Mouse (Mus musculus): Measurements from ENCODE around the gene Pnmal1. TPM values are rescaled to one million over a fixed set of nuclear protein-coding genes. Genes with fewer than 3 reads are reported as not detected.

Pnmal1 gene
- polyA plus RNA-seq, 1 experiment from 2014 or later, result 0.09 TPM

DNA sequence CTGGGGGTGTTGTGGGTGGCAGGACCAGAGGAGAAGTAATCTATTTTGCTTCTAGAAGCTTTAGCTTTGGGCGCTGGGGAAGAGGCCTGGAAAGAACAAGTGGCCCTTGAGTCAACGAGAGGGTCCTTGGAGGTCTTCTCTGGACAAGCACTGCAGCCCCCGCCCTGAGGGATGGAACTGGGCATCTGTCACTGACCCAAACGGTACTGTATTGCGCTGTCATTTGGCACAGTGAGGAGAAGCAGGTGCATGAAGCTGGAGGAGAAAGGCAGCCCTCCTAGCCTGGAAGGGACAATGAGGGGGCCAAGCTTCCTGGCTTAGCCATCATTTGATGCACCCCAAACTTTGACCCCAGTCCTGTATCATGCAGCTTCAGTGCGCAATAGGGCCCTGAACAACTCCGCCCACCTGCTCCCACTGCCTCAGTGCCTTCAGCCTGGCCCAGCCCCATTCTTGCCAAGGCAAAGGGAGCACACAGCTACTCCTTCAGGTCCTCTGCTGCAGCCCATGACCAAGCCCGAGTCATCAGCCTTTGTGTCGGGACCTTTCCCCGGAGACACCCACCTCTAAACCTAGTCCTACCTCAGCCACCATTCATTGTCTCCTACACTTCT lies 37.0 kb upstream of the Pnmal1 start:
- peaks cover 35% of the 10 kb centered on the region for H3K4me1 ChIP-seq (ENCODE audit: control insufficient read depth, insufficient read depth, low read length)
- no peaks in the 10 kb centered on the region for H3K27me3 ChIP-seq (ENCODE audit: control insufficient read depth, insufficient read depth, low read length)
- 42% methylated on average over 10 of the region's 10 CpGs for WGBS
- no peaks in the 10 kb centered on the region for H3K9me3 ChIP-seq (replicated peaks; ENCODE audit: control insufficient read depth, low read length)
- peak overlapping the region; percentile 96 for H3K4me2 ChIP-seq (ENCODE audit: low read depth, low read length)
- peak overlapping the region; percentile 76 for H3K4me3 ChIP-seq (ENCODE audit: low read length)
- peak overlapping the region; percentile 96 for H3K27ac ChIP-seq (ENCODE audit: low read length)
- no peak for ATAC-seq (replicated peaks; ENCODE audit: extremely low read depth, insufficient read depth, low FRiP score)
- H3K36me3 ChIP-seq (ENCODE audit: control insufficient read depth, insufficient read depth), result peaks cover 12% of the 10 kb centered on the region
- peak overlapping the region; percentile 95 for H3K9ac ChIP-seq (ENCODE audit: low read length)

DNA sequence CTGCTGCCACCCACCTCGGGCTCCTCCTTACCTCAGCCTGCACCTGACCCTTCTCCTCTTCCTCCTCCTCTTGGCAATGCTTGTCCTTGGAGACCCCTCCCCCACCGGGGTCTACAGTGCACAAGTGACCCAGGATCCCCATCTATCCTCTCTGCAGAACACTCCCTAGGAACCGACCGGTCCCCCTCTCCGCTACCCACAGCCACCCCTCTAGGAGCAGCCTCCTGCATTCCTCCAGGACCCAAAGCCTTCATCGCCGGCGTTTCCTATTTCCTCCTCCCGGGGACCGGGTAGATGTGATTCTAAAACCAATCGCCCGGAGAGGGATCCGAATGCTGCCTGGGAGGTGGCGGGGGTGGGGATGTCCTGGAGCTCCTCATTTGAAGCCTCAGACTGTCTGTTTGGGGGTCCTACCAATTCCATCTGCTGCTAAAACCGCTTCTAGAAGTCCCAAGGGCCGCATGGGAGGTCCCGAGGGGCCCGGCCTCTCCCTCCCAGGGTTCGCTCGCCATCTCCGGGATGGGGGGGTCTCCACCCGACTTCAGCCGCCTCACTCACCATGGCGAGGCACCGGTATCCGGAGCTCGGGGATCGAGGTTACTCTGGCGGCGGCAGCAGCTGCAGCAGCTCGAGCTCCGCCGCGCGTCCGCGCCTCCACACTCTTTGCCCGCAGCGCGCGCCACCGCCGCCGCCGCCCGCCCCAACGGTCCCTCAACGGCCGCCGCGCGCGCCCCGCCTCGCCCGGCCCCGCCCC lies 36.0 kb upstream of the Pnmal1 start:
- H3K36me3 ChIP-seq (ENCODE audit: control insufficient read depth, insufficient read depth), result peaks cover 4% of the 10 kb centered on the region
- H3K9me3 ChIP-seq (replicated peaks; ENCODE audit: control insufficient read depth, low read length), result no peaks in the 10 kb centered on the region
- H3K4me3 ChIP-seq (ENCODE audit: low read length), result peak overlapping the region; percentile 76
- WGBS, result under 1% methylated on average over 51 of the region's 57 CpGs
- ATAC-seq (replicated peaks; ENCODE audit: extremely low read depth, insufficient read depth, low FRiP score), result peak; percentile 0; the same call in 1 of the 2 replicates
- H3K27me3 ChIP-seq (ENCODE audit: control insufficient read depth, insufficient read depth, low read length), result no peaks in the 10 kb centered on the region
- peak overlapping the region; percentile 96 for H3K4me2 ChIP-seq (ENCODE audit: low read depth, low read length)
- H3K9ac ChIP-seq (ENCODE audit: low read length), result peak overlapping the region; percentile 95
- H3K27ac ChIP-seq (ENCODE audit: low read length), result peak overlapping the region; percentile 96
- H3K4me1 ChIP-seq (ENCODE audit: control insufficient read depth, insufficient read depth, low read length), result peaks cover 35% of the 10 kb centered on the region

DNA sequence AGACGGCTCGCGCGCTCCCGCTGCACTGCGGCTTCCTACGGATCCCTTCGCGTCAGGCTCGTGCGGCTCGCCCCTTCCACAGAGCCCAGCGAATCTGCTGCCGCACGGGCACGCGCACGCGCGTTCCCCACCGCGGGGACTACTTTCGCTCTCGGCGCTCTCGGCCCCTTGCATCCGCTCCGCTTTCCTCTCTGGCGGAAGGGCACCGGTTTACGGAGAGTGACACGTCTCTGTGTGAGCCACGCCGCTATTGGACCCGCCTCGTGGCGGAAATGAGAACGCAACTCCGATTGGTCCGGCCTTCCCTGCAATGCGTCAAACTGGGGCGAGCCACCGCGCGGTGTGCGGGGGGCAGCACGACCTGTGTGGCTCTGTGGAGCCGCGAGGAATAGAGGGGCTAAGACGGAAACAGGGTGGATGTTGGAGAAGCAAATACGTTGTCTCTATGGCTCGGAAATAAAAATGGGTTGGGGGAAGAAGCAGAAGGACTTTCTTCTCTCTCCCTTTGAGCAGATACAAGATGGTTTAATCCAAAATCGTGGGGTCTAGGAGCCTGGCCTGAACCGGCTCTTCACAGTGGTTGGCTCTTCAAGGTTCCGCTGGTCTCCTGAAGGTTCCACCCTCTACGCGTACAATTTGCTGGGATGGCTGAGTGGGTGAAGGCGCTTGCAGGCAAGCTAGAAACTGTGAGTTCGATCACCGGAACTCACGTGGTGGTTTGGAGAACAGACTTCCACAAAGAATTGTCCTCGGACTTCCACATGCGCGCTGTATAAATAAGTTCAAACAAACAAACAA lies 35.2 kb upstream of the Pnmal1 start, which contains the start of gene Calm3:
Calm3 (minus strand) TSS at position 78 of the 798 bp plus-strand sequence.
- 2% methylated on average over 64 of the region's 64 CpGs for WGBS
- H3K4me1 ChIP-seq (ENCODE audit: control insufficient read depth, insufficient read depth, low read length), result peaks cover 35% of the 10 kb centered on the region
- no peaks in the 10 kb centered on the region for H3K9me3 ChIP-seq (replicated peaks; ENCODE audit: control insufficient read depth, low read length)
- no peaks in the 10 kb centered on the region for H3K36me3 ChIP-seq (ENCODE audit: control insufficient read depth, insufficient read depth)
- no peaks in the 10 kb centered on the region for H3K27me3 ChIP-seq (ENCODE audit: control insufficient read depth, insufficient read depth, low read length)
- peak; percentile 86 for ATAC-seq (replicated peaks; ENCODE audit: extremely low read depth, insufficient read depth, low FRiP score)
- H3K27ac ChIP-seq (ENCODE audit: low read length), result peak within 1 kb of the TSS; percentile 96
- H3K4me3 ChIP-seq (ENCODE audit: low read length), result peak within 1 kb of the TSS; percentile 76
- peak within 1 kb of the TSS; percentile 96 for H3K4me2 ChIP-seq (ENCODE audit: low read depth, low read length)
- peak within 1 kb of the TSS; percentile 95 for H3K9ac ChIP-seq (ENCODE audit: low read length)

DNA sequence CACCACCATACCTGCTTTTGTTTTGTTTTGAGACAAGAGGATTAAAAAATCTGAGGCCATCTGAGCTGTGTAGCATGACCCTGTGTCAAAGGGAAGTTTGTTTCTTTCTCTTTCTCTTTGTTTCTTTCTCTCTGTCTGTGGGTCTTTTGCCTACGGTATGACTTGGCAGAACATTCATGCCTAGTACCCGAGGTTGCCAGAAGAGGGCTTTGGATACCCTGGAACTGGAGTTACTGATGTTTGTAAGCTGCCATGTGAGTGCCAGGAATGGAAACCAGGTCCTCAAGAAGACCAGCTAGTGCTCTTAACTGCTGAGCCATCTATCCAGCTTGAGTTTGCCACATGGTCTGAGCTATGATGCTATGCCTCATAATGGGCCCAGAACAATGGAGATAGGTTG lies 31.1 kb upstream of the Pnmal1 start:
- no peaks in the 10 kb centered on the region; the same call in 1 of the 2 replicates for H3K4me1 ChIP-seq (ENCODE audit: control insufficient read depth, insufficient read depth, low read length)
- H3K9ac ChIP-seq (ENCODE audit: low read length), result no peak overlapping the region
- no peak overlapping the region for H3K4me2 ChIP-seq (ENCODE audit: low read depth, low read length)
- WGBS, result 34% methylated on average over 2 of the region's 2 CpGs
- no peak for ATAC-seq (replicated peaks; ENCODE audit: extremely low read depth, insufficient read depth, low FRiP score)
- no peaks in the 10 kb centered on the region for H3K27me3 ChIP-seq (ENCODE audit: control insufficient read depth, insufficient read depth, low read length)
- no peaks in the 10 kb centered on the region for H3K9me3 ChIP-seq (replicated peaks; ENCODE audit: control insufficient read depth, low read length)
- no peak overlapping the region for H3K27ac ChIP-seq (ENCODE audit: low read length)
- no peak overlapping the region for H3K4me3 ChIP-seq (ENCODE audit: low read length)
- no peaks in the 10 kb centered on the region for H3K36me3 ChIP-seq (ENCODE audit: control insufficient read depth, insufficient read depth)

DNA sequence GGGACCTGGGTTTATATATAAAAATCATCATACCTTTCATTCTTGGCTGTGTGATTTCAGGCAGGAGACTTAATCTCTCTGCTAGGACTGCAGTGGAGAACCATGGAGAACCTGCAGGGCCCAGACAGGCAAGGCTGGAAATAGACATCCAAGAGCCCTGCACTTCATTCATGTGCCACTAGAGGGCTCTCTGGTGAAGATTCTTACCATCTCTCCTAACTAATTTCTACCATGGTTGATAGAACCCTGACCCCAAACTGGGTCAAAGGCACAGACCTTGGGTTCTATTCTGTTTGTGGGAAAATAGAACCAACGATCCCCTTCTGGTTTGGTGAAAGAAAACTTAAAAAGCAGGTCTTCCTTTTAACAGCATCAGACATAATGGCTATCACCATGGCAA lies 28.6 kb upstream of the Pnmal1 start:
- Histone ChIP-seq H3K27ac (ENCODE audit: low read length) (no peak overlapping the region), H3K4me2 (ENCODE audit: low read depth, low read length) (no peak overlapping the region), H3K4me1 (ENCODE audit: control insufficient read depth, insufficient read depth, low read length) (no peaks in the 10 kb centered on the region), H3K9ac (ENCODE audit: low read length) (no peak overlapping the region), H3K27me3 (ENCODE audit: control insufficient read depth, insufficient read depth, low read length) (no peaks in the 10 kb centered on the region), H3K36me3 (ENCODE audit: control insufficient read depth, insufficient read depth) (no peaks in the 10 kb centered on the region), H3K4me3 (ENCODE audit: low read length) (no peak overlapping the region), H3K9me3 (replicated peaks; ENCODE audit: control insufficient read depth, low read length) (no peaks in the 10 kb centered on the region)
- WGBS, result 10% methylated on average over 1 of the region's 1 CpGs
- no peak for ATAC-seq (replicated peaks; ENCODE audit: extremely low read depth, insufficient read depth, low FRiP score)

DNA sequence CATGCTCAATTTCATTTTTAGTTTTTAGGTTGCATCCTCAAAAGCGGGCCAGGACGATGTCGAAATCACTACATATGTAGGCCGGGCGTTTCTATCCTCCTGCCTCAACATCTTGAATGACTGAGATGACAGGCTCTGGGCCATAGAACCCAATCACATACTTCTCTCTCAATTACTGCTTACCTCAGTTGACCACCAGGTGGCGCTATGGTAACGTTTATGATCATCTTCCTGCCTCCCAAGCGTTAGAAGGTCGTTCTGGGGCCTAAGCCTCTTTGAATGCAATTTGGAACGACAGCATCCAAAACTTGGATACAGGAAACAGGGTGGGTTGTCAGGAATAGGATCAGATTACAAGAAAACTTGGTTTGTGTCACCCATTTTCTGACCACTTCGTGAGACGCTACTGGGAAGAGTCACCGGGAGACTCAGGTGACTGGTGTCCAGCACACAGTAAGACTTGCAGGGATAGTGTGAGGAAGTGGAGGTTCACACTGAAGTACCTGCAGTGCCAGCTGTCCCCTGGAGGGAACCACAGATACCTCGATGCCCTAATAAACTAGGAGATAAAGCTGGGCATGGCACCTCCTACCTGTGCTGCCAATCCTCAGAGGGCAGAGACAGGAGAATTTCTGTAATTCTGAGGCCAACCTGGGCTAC lies 27.4 kb upstream of the Pnmal1 start:
- no peaks in the 10 kb centered on the region for H3K4me1 ChIP-seq (ENCODE audit: control insufficient read depth, insufficient read depth, low read length)
- peak; percentile 59; the same call in 1 of the 2 replicates for ATAC-seq (replicated peaks; ENCODE audit: extremely low read depth, insufficient read depth, low FRiP score)
- no peaks in the 10 kb centered on the region for H3K36me3 ChIP-seq (ENCODE audit: control insufficient read depth, insufficient read depth)
- no peaks in the 10 kb centered on the region for H3K9me3 ChIP-seq (replicated peaks; ENCODE audit: control insufficient read depth, low read length)
- 18% methylated on average over 14 of the region's 14 CpGs for WGBS
- no peak overlapping the region for H3K4me3 ChIP-seq (ENCODE audit: low read length)
- no peaks in the 10 kb centered on the region for H3K27me3 ChIP-seq (ENCODE audit: control insufficient read depth, insufficient read depth, low read length)
- no peak overlapping the region for H3K9ac ChIP-seq (ENCODE audit: low read length)
- no peak overlapping the region for H3K4me2 ChIP-seq (ENCODE audit: low read depth, low read length)
- no peak overlapping the region for H3K27ac ChIP-seq (ENCODE audit: low read length)

DNA sequence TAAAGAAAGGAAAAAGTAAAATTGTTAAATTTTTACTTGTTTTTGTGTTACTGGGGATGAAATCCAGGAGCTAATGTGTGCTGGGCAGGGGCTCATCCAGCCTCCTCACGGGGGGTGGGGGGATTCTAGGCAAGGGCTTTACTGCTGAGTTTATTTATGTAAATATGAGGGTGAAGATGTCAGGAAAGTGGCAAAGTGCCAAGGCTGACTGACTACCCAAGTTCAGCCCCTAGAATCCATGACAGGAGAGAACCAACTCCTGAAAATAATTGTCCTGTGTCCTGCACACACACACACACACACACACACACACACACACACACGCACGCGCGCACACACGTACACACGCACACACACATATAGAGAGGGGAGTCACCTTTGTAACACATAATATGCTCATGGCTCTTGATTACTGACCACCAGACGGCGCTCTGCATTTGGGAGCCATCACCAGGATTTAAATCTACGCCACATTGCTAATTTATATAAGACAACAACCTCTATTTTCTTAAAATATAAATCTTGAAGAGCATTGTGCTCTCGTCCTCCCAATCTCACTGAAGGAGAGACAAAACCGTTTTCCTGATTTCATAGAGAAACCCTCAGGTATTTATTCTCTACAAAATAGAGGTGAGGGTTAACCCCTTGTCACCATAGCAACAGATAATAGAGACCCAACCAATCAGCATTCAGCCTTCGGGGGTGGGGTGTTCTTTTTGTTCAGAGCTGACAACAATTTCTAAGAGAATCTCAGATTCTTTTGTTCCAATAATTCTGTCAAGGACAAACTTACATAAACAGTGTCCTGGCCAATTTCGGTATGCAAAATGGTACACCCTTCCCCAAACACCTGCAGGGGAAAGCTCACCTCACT lies 26.5 kb upstream of the Pnmal1 start:
- H3K4me3 ChIP-seq (ENCODE audit: low read length), result no peak overlapping the region
- H3K27ac ChIP-seq (ENCODE audit: low read length), result no peak overlapping the region
- H3K9me3 ChIP-seq (replicated peaks; ENCODE audit: control insufficient read depth, low read length), result no peaks in the 10 kb centered on the region
- ATAC-seq (replicated peaks; ENCODE audit: extremely low read depth, insufficient read depth, low FRiP score), result no peak
- no peak overlapping the region for H3K9ac ChIP-seq (ENCODE audit: low read length)
- WGBS, result 42% methylated on average over 14 of the region's 14 CpGs
- no peak overlapping the region for H3K4me2 ChIP-seq (ENCODE audit: low read depth, low read length)
- H3K27me3 ChIP-seq (ENCODE audit: control insufficient read depth, insufficient read depth, low read length), result no peaks in the 10 kb centered on the region
- no peaks in the 10 kb centered on the region for H3K4me1 ChIP-seq (ENCODE audit: control insufficient read depth, insufficient read depth, low read length)
- H3K36me3 ChIP-seq (ENCODE audit: control insufficient read depth, insufficient read depth), result no peaks in the 10 kb centered on the region

DNA sequence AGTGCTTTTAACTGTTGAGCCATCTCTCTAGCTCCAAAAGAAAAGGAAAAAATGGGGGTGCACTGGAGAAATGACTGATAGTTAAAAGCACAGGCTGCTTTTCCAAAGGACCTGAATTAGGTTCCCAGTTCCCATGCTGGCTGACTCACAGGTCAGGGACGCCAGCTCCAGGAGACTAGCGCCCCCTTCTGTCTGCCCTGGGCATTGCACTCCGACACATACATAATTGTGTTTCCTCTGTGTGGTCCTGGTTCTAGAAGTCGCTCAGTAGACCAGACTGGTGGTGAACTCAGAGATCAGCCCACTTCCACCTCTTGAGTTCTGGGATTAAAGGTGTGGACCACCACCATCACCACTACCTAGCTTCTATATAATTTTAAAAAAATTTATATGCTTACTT lies 22.2 kb upstream of the Pnmal1 start:
- Histone ChIP-seq H3K27ac (ENCODE audit: low read length) (no peak overlapping the region), H3K27me3 (ENCODE audit: control insufficient read depth, insufficient read depth, low read length) (no peaks in the 10 kb centered on the region), H3K4me2 (ENCODE audit: low read depth, low read length) (no peak overlapping the region), H3K36me3 (ENCODE audit: control insufficient read depth, insufficient read depth) (no peaks in the 10 kb centered on the region), H3K4me3 (ENCODE audit: low read length) (no peak overlapping the region), H3K4me1 (ENCODE audit: control insufficient read depth, insufficient read depth, low read length) (peaks cover 5% of the 10 kb centered on the region), H3K9ac (ENCODE audit: low read length) (no peak overlapping the region), H3K9me3 (replicated peaks; ENCODE audit: control insufficient read depth, low read length) (no peaks in the 10 kb centered on the region)
- WGBS, result 47% methylated on average over 4 of the region's 4 CpGs
- no peak for ATAC-seq (replicated peaks; ENCODE audit: extremely low read depth, insufficient read depth, low FRiP score)
